Mouse (Mus musculus) CD4-positive naive resting alpha-beta T cell, adult 57 days (primary cell): Measurements from ENCODE around the gene Zfp14. TPM values are rescaled to one million over a fixed set of nuclear protein-coding genes. Genes with fewer than 3 reads are reported as not detected.

Experiments used
- total RNA-seq: library from RNA; stranded (reverse); gene quantifications from one replicate; pipeline ENCODE4 v1.2.4, GENCODE M21; 2023

Gene Zfp14
- 7.3 TPM for total RNA-seq

GRCm38 (mm10) chr7:30050882-30051548 lies at the start of gene Zfp14:
Gene Zfp14 (minus strand): TSS chr7:30051380.

GRCm38 (mm10) chr7:30094646-30095429 lies 43.7 kb upstream of the Zfp14 start, which contains the start of gene Zfp260:
Gene Zfp260 (plus strand): TSS chr7:30094777.

GRCm38 (mm10) chr7:30090092-30090969 lies 39.2 kb upstream of the Zfp14 start, which contains the start of the genes Gm26920 and Zfp566:
Gene Gm26920 (minus strand): TSS chr7:30090410.
Gene Zfp566 (minus strand): TSS chr7:30090527.

GRCm38 (mm10) chr7:30072146-30073028 lies 21.2 kb upstream of the Zfp14 start, which contains the start of gene Zfp82:
Gene Zfp82 (minus strand): TSS chr7:30072900.

Other genes starting within 250 kb of the Zfp14 start
- gene Zfp790, start 235.3 kb downstream of the Zfp14 start, total RNA-seq, result 13.6 TPM
- 3.4 TPM for gene Zfp940, start 197.7 kb downstream of the Zfp14 start, total RNA-seq
- 18.9 TPM for gene Zfp420, start 191.4 kb downstream of the Zfp14 start, total RNA-seq
- 8.3 TPM for gene Zfp27, start 144.8 kb downstream of the Zfp14 start, total RNA-seq
- 3.7 TPM for gene Zfp383, start 143.2 kb downstream of the Zfp14 start, total RNA-seq
- gene Zfp74, start 97.3 kb downstream of the Zfp14 start, total RNA-seq, result 10.7 TPM
- 21.7 TPM for gene Zfp568, start 67.4 kb downstream of the Zfp14 start, total RNA-seq
- gene Zfp82, start 21.5 kb upstream of the Zfp14 start, total RNA-seq, result 3.9 TPM
- gene Gm26920, start 39.0 kb upstream of the Zfp14 start, total RNA-seq, result 3.0 TPM
- 7.2 TPM for gene Zfp566, start 39.1 kb upstream of the Zfp14 start, total RNA-seq
- 38.4 TPM for gene Zfp260, start 43.4 kb upstream of the Zfp14 start, total RNA-seq
- gene Zfp382, start 70.6 kb upstream of the Zfp14 start, total RNA-seq, result 10.4 TPM
- gene Zfp146, start 118.4 kb upstream of the Zfp14 start, total RNA-seq, result 50.5 TPM
- not detected for gene Cox7a1, start 132.8 kb upstream of the Zfp14 start, total RNA-seq
- 145 TPM for gene Capns1, start 147.4 kb upstream of the Zfp14 start, total RNA-seq
- gene Polr2i, start 180.6 kb upstream of the Zfp14 start, total RNA-seq, result 25.1 TPM
- 15.5 TPM for gene Tbcb, start 180.9 kb upstream of the Zfp14 start, total RNA-seq
- not detected for gene Ovol3, start 184.3 kb upstream of the Zfp14 start, total RNA-seq
- gene Thap8, start 228.7 kb upstream of the Zfp14 start, total RNA-seq, result 1.6 TPM
- gene Wdr62, start 229.0 kb upstream of the Zfp14 start, total RNA-seq, result 6.8 TPM
- 0.38 TPM for gene Clip3, start 240.3 kb upstream of the Zfp14 start, total RNA-seq